Mouse (Mus musculus): Measurements from ENCODE around the gene Ttc28. TPM values are rescaled to one million over a fixed set of nuclear protein-coding genes. Genes with fewer than 3 reads are reported as not detected.

Ttc28 gene
- polyA plus RNA-seq, 1 experiment from 2014 or later = 13.9 TPM

DNA sequence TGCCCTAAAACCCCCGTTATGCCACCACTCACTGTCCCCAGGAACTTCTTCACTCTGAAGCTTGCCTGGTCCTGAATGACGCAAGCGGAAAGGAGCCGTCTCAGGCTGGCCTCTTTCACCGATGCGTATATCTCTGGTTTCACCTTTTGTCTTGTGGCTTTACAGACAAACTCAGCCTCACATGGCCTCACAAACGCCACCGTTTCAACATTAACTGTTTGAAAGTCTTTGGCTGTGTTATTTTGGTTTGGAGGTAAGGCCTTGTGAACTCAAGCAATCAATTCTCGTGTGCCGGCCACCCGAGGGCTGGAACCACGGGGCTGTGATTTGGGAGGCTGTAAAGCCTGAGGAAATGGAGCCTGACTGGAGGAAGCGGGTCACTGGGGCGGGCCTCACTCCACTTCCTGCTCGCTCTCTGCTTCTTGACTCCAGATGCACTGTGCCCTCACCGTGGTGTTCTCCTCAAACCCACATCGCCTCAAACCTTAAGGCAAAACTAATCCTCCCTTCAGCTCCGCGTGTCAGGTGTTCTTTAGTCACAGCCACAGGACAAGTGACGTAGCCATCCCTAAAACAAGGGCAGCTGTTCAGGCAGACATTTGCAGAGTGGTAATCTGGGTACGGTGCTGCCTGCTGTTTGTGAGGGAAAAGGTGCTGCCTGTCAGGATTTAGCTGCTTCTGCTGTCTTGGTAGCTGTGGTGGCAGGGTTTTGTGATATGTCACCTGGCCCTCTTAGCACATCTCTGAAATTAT, 298.9 kb downstream of the Ttc28 start:
- Histone ChIP-seq H3K9me3 (replicated peaks) (no peaks in the 10 kb centered on the region), H3K9ac (no peak overlapping the region; the same call in 1 of the 2 replicates), H3K27me3 (no peaks in the 10 kb centered on the region), H3K36me3 (peaks cover 6% of the 10 kb centered on the region; the same call in 1 of the 2 replicates), H3K4me2 (peak overlapping the region; percentile 46), H3K4me1 (peaks cover 77% of the 10 kb centered on the region), H3K4me3 (replicated peaks) (peak overlapping the region; percentile 15), H3K27ac (peak overlapping the region; percentile 89)
- peak; percentile 73 for ATAC-seq (replicated peaks; ENCODE audit: low FRiP score)
- WGBS = 14% methylated on average over 21 of the region's 21 CpGs

DNA sequence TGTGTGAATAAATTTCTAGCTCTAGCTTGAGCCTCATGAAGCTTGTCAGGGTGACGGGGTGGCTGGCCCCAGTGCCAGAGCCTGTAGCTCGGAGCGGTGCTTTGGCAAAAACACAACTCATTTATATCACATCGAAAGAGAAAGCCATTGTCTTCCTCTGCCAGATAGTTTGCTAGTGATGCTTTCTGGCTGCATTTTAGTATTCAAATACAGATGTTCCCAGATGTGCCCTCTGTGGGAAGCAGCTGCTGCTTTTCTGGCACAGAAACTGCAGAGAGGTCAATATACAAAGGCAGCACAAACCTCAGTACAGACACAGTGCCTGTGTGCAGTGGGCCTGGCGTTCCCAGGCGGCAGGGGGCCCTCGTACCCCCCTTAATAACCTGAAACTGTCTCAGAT, 300.0 kb downstream of the Ttc28 start:
- H3K27me3 ChIP-seq = no peaks in the 10 kb centered on the region
- 0 out of 2 replicates have a peak overlapping the region, but pooled peaks have one; percentile 12 for H3K4me2 ChIP-seq
- H3K27ac ChIP-seq = peak overlapping the region; percentile 89
- H3K9me3 ChIP-seq (replicated peaks) = no peaks in the 10 kb centered on the region
- peaks cover 73% of the 10 kb centered on the region for H3K4me1 ChIP-seq
- H3K9ac ChIP-seq = no peak overlapping the region
- no peak overlapping the region for H3K4me3 ChIP-seq (replicated peaks)
- ATAC-seq (replicated peaks; ENCODE audit: low FRiP score) = no peak
- H3K36me3 ChIP-seq = peaks cover 12% of the 10 kb centered on the region; the same call in 1 of the 2 replicates
- WGBS = 31% methylated on average over 7 of the region's 7 CpGs

DNA sequence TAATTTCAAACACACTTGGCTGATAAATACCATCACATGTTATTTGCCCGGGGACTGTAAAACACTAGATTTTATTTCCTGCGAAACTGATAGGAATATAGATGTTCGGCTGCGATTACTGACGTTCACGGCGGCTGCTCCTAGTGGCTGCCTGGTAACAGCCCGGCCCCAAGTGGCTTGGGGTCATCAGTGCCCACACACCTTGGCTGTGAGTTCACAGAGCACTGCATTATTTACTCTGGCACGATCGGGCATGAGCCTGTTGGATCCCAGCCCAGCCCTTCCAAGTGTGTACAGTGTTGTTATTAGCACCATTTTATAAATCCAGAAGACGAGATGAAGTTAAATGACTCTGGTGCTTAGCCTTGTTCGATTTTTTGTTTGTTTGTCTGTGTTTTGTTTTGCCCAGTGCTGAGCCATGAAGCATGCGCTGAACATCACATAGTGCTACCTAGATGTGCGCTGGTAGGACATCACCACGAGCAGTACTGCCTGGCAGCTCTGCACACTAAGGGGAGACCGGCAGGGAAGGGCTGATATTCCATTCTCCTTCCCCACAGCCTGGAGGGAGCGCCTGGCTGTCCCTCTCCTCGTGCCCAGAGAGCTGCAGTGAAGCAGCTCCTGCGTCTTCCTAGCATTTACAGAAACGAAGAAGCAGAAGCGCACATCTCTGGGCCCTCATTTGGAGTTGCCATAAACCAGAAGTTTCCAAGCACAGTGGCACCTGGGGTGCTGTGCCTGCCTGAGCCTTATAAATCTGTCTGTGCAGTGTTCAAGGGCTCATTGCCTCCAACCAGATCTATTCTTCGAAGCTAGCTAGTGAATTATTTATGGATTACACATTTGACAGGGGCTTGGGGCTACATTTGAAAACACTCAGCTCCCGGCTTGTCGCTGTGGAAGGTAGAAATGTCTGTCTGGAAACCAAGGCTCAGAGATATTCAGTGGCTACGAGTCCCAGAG, 300.8 kb downstream of the Ttc28 start:
- ATAC-seq (replicated peaks; ENCODE audit: low FRiP score) = no peak
- Histone ChIP-seq H3K4me3 (replicated peaks) (no peak overlapping the region), H3K36me3 (peaks cover 12% of the 10 kb centered on the region; the same call in 1 of the 2 replicates), H3K27me3 (no peaks in the 10 kb centered on the region), H3K27ac (peak overlapping the region; percentile 89), H3K4me1 (peaks cover 65% of the 10 kb centered on the region), H3K9me3 (replicated peaks) (no peaks in the 10 kb centered on the region), H3K9ac (no peak overlapping the region), H3K4me2 (0 out of 2 replicates have a peak overlapping the region, but pooled peaks have one; percentile 12)
- 38% methylated on average over 25 of the region's 25 CpGs for WGBS

DNA sequence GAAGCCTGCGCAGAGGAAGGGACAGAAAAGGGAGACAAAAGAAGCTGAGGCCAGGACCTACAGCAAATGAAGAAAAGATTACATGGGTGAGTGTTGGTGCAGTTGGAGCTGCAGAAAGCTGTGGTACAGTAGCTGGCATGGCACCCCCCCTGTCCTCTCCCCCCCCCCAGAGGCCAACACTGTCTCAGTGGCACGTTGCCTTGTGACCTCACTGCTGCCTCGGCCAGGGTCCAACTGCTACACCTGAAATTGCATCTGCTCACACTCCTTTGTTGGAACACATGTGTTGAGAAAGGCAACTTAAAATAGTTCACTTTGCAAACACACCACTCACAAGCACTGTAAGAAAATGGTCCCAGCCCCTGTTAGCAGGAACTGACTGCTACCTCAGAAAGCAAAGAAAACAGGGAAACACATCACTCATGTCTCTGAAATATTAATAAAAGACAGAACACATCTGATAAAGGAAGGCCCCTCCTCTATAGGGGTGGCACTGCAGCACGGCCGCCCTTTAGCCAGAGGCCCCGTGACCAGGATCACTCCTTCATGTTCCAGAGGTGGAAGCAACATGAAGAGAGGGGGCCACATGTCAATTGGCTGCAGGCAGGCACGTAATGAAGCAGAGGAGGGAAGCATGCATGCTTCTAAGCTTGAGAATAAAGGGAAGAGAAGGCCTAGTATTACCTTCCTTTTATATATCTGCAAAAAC, 301.8 kb downstream of the Ttc28 start:
- Histone ChIP-seq H3K9me3 (replicated peaks) (no peaks in the 10 kb centered on the region), H3K9ac (no peak overlapping the region), H3K27ac (peak overlapping the region; percentile 89), H3K4me2 (no peak overlapping the region), H3K4me1 (peaks cover 63% of the 10 kb centered on the region), H3K36me3 (peaks cover 12% of the 10 kb centered on the region; the same call in 1 of the 2 replicates), H3K4me3 (replicated peaks) (no peak overlapping the region), H3K27me3 (no peaks in the 10 kb centered on the region)
- 58% methylated on average over 7 of the region's 7 CpGs for WGBS
- no peak for ATAC-seq (replicated peaks; ENCODE audit: low FRiP score)

DNA sequence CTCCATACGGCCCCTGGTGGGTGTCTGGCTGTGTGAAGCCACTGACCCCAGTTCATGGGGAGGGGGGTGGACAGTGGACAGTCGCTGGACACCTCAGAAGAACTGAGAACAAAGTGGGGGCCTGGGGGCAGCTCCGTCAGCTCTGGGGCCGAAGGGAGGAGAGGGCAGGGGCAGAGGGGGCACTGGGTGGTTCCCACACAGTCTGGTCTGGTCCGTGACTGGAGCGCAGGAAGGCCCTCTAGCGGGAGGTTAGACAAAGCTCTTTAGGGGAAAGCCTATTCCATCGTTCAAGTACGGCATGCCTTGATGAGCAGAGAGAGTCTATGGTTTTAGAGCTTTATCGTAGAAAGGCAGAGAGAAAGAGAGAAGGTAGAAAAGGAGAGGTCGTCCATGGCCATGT, 307.0 kb downstream of the Ttc28 start:
- no peak overlapping the region for H3K4me3 ChIP-seq (replicated peaks)
- 0 out of 2 replicates have a peak overlapping the region, but pooled peaks have one; percentile 13 for H3K27ac ChIP-seq
- peaks cover 23% of the 10 kb centered on the region for H3K4me1 ChIP-seq
- peak overlapping the region; percentile 40 for H3K4me2 ChIP-seq
- 29% methylated on average over 11 of the region's 11 CpGs for WGBS
- H3K9me3 ChIP-seq (replicated peaks) = no peaks in the 10 kb centered on the region
- H3K36me3 ChIP-seq = peaks cover 12% of the 10 kb centered on the region; the same call in 1 of the 2 replicates
- H3K27me3 ChIP-seq = no peaks in the 10 kb centered on the region
- H3K9ac ChIP-seq = no peak overlapping the region
- peak; percentile 52; the same call in 1 of the 2 replicates for ATAC-seq (replicated peaks; ENCODE audit: low FRiP score)

DNA sequence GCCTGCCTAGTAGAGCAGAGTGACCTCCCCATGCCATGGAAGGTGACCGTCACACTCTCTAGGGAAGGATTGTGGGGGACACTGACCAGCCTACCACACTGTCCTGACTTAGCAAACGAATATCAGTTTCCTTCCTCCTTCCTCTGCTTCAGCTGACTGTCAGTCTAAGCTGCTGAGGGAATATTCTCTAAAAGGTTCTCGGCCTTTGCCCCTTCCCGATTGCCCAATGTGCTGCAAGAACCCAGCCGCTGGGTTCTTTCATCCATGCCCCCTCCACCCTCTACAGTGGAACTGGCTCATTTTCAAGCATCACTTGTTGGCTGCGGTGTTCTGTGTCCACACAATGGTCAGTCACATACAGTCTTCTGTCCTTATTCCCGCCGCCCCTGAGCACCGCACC, 312.4 kb downstream of the Ttc28 start:
- H3K9ac ChIP-seq = no peak overlapping the region
- WGBS = 80% methylated on average over 9 of the region's 9 CpGs
- H3K4me2 ChIP-seq = no peak overlapping the region
- no peak for ATAC-seq (replicated peaks; ENCODE audit: low FRiP score)
- H3K4me1 ChIP-seq = peaks cover 28% of the 10 kb centered on the region
- no peaks in the 10 kb centered on the region for H3K36me3 ChIP-seq
- H3K27me3 ChIP-seq = no peaks in the 10 kb centered on the region
- H3K4me3 ChIP-seq (replicated peaks) = no peak overlapping the region
- no peaks in the 10 kb centered on the region for H3K9me3 ChIP-seq (replicated peaks)
- H3K27ac ChIP-seq = no peak overlapping the region

DNA sequence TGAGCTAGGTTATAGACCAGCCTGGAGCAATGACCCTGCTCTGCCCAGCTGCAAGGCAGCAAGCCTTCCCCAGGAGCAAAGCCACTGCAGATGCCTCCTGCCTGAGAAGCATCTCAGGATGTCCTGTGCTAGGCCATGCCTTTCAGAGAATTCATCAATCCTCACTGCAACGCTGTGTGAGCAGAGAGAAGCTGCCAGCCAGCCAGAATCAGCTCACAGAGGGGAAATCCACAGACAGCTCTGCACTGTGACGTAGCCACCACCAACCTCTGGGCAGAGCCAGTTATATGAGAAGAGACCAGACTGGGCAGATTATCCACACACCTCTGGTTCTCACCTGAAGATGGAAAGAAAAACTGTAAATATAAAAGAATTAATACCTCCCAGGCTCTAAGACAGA, 315.2 kb downstream of the Ttc28 start:
- 57% methylated on average over 2 of the region's 2 CpGs for WGBS
- Histone ChIP-seq H3K4me1 (peaks cover 33% of the 10 kb centered on the region), H3K9ac (no peak overlapping the region), H3K9me3 (replicated peaks) (no peaks in the 10 kb centered on the region), H3K27ac (no peak overlapping the region), H3K4me3 (replicated peaks) (no peak overlapping the region), H3K36me3 (0 out of 2 replicates have a peak, but pooled peaks cover 4% of the 10 kb centered on the region), H3K27me3 (no peaks in the 10 kb centered on the region), H3K4me2 (no peak overlapping the region)
- no peak for ATAC-seq (replicated peaks; ENCODE audit: low FRiP score)

DNA sequence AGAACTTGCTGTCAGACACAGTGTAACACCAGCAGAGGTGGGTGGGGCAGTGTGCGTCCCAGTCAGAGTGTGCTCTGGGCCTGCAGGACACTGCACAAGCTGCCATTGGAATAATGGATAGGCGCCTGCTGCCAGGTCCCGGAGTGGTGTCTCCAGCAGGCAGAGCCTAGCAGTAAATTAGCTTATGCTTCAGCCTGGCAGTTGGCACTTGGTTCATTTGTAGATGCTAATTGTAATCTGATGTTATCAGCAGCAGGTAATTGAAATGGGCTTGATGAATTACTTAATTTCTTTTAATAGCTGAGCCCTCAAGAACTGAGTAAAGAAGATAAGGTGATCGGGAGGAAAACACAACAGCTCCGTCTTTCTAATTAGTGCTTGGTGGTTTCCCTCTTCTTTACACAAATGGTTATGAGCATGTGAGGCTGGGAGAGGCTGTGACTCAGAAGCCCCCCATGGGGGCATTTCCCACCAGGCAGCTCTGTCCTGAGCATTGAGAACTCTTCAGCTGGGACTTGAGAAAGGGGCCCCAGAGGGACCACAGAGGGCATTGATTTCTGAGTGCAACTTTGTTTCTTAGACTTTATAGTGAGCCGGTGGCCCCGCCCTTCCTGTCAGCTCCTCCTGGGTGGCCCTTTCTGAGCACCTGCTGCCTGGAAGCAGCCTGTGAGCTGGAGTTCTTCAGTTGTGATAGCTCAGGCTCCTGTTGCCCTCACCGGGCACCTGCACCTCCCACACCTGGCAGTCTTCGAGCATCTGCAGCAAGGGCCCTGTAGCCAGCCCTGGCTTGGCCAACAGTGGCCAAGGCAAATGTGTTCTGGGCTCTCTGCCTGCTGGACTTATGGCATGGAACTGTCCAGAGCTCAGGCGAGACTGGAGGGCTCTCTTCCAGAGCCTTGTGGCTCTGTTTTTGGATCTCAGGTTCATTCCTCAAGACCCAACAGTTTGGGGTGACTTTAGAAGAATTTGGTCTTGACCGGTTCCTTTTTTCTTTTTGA, 316.2 kb downstream of the Ttc28 start:
- Histone ChIP-seq H3K36me3 (0 out of 2 replicates have a peak, but pooled peaks cover 4% of the 10 kb centered on the region), H3K9me3 (replicated peaks) (no peaks in the 10 kb centered on the region), H3K27ac (no peak overlapping the region), H3K4me2 (no peak overlapping the region), H3K9ac (no peak overlapping the region), H3K4me3 (replicated peaks) (no peak overlapping the region), H3K4me1 (peaks cover 42% of the 10 kb centered on the region), H3K27me3 (no peaks in the 10 kb centered on the region)
- 54% methylated on average over 11 of the region's 11 CpGs for WGBS
- no peak for ATAC-seq (replicated peaks; ENCODE audit: low FRiP score)

DNA sequence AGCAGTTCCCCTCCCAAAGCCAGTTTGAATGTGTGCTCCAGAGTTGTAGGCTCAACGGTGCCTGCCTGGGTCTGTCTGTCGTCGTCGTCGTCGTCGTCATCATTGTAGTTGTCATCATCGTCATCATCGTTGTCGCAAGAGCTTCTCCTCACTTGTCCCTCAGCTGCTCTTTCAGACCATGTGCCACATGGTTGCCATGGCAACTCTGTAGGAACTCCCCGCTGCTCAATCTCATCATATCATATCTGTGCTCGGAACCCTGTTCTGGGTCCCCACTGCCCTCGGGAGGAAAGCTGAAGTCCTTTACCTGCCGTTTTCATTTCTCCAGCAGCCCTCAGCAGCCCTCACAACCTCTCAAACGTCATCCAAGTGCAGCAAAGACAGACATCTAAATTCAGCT, 318.1 kb downstream of the Ttc28 start:
- no peak for ATAC-seq (replicated peaks; ENCODE audit: low FRiP score)
- H3K4me3 ChIP-seq (replicated peaks) = no peak overlapping the region

DNA sequence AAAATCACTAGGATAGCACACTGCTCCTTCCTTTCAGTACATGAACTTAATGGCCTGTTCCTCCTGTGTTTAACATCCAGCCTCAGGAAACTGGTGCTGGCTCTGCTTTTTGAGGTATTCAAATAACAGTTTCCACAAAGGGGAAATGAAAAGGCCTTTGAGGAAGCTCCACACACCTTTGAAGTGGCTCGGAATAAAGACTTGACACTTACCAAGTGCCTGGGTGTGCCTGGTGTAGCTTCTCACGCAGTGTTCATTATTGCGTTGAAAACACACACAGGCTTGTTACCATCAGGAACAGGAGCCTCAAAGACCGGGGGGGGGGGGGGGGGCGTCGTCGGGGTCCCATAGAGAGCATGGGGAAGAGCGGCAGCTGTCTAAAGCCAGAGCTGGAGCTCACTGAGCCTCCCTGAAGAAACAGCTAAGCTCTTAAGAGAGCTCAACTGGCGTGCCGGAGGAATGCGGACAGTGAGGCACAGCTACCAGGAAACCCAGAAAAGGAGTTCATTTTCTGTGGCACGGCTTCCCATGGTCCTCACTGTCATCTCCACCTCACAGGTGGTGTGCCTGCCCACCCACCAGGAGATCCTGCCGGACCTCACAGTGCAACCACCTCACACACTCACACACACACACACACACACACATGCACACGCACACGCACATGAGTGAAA, 320.7 kb downstream of the Ttc28 start:
- Histone ChIP-seq H3K4me1 (peaks cover 63% of the 10 kb centered on the region), H3K27ac (0 out of 2 replicates have a peak overlapping the region, but pooled peaks have one; percentile 47)
- ATAC-seq (replicated peaks; ENCODE audit: low FRiP score) = no peak

More for the DNA sequence above, 318.1 kb downstream of the Ttc28 start:
- 89% methylated on average over 15 of the region's 15 CpGs for WGBS
- Histone ChIP-seq H3K27ac (no peak overlapping the region), H3K9me3 (replicated peaks) (no peaks in the 10 kb centered on the region), H3K4me1 (peaks cover 47% of the 10 kb centered on the region), H3K36me3 (0 out of 2 replicates have a peak, but pooled peaks cover 4% of the 10 kb centered on the region), H3K9ac (no peak overlapping the region), H3K27me3 (no peaks in the 10 kb centered on the region), H3K4me2 (no peak overlapping the region)

More for the DNA sequence above, 320.7 kb downstream of the Ttc28 start:
- WGBS = 32% methylated on average over 15 of the region's 15 CpGs
- Histone ChIP-seq H3K9ac (no peak overlapping the region), H3K4me2 (no peak overlapping the region), H3K36me3 (0 out of 2 replicates have a peak, but pooled peaks cover 4% of the 10 kb centered on the region), H3K9me3 (replicated peaks) (no peaks in the 10 kb centered on the region), H3K27me3 (no peaks in the 10 kb centered on the region), H3K4me3 (replicated peaks) (no peak overlapping the region)
